Mouse (Mus musculus) left cerebral cortex, adult 9 months (tissue): Measurements from ENCODE around the gene Rbfox2.
"Not testable (repeated sequence)": the region's sequence is repeated elsewhere in the genome, so short reads cannot be mapped to it uniquely, and the experiment has no call there.

Source experiments
- DNase-seq, 2 experiments: peaks; one replicate each; pipeline ENCODE4 v3.0.0; 2022; ENCODE audit warnings: low spot score in 2 of 2

Rbfox2 gene

DNA sequence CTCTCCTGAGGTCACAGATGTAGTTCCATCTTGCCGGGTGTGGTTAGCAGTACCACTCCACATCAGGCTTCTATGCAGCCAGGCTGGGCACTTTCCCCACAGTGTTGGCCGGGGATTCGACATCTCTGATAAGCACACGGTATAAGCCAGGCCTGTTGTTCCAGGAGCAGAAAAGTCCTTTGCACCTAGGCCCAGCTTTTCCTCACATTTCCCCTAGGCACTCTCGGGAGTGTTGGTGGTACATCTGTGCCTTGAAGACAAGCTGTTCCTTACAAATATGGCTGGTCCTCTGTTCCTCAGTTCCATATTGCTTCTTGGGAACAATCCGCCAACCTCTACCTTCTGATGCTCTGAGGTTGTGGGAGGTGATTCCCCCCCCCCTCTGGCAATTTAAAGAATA is 240.6 kb downstream of the Rbfox2 start:
- DNase-seq: peak in 1 of 2 experiments; percentile 64

DNA sequence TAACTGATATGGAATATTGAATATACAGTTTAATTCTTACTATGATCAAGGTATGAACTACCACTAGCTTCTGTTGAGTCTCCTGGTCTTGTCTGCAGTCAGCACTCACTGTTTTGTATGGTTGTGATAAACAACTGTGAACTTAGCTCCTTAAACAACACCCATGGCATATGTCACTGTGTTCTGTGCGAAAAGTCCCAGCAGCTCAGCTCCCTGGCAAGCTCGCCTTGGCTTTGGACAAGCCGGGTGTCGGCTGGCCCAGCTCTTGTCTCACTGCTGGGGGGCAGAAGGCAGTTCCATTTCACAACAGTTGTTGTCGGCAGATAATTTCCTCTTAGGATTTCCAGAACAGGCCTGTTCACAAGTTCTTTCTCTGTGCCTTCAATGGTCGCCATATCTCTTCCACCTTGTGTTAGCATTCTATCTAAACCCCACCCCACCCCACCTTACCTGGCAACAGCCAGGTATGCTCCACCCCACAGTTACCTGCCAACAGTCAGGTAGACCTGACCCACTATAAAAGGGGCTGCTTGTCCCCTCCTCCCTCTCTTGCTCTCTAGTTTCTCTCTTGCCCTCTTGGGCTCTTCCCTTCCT is 241.4 kb downstream of the Rbfox2 start:
- DNase-seq: no peak

DNA sequence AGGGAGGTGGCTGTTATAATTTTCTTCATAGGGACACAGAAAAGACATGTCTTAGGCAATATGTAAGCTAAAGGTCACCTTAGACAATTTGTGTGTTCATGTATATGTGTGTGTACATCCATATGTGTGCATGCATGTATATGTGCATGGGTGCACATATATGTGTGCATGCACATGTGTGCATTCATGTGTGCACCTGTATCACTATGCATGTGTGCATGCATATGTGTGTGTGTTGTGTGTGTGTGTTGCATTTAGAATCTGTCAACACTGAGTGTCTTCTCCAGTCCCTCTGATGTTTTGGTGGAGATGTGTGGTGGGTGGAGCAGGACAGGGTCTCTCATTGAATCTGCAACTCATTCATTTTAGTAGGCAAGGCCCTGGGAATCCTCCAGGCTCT is 244.1 kb downstream of the Rbfox2 start:
- no peak for DNase-seq

DNA sequence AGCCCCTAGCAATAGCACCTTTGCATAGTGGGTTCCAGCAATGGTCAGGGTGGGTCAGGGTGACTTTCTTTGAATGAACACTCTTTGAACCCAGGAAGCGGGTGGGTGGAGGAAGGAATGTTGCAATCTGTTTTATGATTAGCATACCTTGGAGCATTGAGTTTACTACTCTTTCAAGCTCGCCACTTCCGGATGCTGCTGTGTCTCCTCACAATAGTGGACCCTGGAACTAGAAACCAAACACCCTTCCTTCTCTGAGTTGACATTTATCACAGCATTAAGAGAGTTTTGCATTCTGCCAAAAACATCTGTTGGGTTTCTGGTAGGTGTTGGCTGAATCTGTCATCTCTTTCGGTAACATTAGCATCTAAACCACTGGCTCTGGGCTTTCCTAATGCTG is 247.4 kb downstream of the Rbfox2 start:
- not testable (repeated sequence) for DNase-seq

DNA sequence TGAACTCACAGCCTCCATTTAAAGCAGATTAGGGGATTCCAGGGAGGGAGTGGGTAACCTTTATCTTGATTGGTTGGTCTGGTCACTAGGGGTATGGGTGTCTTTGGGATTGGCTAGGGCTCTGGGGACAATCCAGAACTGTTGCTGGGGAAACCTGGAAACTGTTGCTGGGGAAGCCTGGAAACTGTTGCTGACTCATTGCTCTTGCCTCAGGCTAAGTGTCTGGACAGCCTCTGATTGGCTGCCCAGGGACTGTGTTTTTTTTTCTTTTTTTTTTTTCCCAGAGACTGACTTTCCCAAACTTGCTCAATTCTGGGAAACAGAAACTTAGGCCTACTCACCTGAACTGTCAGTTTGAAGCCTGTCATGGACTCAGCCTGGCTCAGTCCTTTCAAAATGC is 248.2 kb downstream of the Rbfox2 start:
- DNase-seq: no peak

DNA sequence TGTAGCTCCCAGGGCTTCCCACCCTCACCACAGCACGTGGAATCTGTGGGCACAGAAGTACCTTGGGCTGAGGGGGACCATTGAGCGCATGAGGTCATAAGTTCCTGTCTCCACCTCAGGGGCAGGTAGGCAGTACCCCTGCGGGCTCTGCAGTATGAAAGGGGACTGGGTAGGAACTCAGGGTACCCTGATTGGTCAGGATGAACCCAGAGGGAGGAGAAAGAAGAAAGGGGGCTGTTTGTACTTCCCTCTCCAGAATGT is 250.1 kb downstream of the Rbfox2 start:
- DNase-seq: no peak

DNA sequence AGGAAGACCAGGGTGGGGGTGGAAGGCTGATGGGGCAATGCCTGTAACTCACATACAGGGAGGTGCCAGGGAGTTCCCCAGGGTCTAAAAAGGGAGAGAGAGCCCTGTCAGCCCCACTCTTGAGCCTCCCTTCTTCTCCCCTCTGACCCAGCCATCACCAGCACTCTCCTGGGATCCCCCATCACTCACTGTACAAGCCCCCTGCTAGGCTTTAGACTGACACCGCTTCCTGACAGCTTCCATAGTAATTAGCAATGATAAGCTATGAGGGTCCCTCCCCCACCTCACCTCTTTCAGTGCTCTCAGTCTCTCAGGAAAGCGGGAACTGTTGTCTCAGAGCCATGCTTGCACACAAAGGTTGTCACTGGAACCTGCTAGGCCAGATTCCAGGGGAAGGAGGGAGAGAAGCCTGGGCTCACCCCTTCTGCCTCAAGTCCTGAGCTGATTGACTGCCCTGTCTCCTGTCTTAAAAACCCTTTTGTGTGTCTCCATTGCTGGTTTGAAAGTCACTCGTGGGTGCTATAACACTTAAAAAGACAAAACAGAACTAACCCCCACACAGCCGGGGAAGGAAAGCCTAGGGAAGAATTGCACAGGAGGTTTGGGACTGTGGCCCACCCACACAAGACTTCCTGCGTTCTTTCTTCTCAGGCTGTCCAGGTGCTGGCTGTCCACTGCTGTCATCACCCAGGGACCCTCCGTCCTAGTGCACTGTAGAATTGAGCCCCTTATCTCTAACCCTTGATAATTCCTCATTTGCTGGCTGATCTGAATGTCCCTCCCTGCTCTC is 250.6 kb downstream of the Rbfox2 start:
- no peak for DNase-seq

DNA sequence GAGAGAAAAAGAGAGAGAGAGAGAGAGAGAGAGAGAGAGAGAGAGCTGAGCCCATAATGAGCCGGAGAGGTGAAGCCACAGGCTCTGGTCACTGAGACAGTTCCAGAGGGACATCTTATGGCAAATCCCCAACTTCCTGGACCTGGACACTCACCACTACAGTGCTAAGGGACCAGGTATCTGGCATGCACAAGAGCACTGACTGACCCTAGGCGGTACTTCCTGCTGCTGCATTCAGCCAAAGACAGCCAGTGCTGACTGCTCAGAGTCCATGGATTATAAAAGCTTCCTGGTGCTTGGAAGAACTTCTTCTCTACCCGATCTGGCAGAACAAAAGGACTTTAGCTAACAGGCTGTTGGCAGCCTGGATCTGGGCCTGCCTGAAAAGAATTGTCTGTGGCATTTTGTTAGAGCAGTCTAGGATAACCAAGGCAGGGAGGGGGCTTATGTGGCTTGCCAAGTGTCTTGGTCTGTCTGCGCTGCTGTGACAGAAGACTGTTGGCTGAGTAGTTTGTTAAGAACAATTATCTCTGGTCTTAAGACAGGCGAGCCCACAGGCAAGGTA is 252.1 kb downstream of the Rbfox2 start:
- no peak for DNase-seq

DNA sequence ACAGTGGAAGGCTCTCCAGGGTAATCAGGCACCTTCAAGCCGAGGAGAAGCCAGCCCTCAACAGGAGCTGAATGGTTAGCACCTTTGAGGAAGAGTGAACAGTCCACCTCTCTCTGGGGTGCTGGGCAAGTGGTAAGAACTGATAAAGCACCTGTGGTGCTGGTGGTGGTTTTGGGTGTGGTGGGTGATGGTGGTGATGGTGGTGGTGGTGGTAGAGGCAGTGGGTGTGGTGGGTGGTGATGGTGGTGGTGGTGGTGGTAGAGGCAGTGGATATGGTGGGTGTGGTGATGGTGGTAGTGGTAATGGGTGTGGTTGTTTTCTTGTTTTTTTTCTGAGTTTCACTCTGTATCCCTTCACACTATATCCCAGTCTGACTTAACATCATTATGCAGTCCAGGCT is 253.8 kb downstream of the Rbfox2 start:
- no peak for DNase-seq

DNA sequence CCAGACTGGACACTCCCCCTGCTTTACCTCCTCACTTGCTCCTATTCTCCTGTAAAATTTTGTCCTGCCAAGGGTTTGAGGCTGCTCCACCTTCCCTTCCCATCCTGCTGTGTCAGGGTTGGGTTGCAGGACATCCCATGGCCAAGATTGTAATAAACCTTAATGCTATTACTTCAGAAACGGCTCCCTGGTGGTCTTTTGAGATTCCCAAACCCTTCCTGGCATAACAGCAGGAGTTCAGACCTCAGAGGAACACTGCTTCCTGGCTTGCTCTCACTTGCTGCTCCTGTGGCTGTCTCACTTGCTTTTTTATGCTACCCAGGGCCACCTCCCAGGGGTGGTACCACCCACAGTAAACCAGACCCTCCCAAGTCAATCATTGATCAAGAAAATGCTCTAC is 254.6 kb downstream of the Rbfox2 start:
- no peak for DNase-seq

DNA sequence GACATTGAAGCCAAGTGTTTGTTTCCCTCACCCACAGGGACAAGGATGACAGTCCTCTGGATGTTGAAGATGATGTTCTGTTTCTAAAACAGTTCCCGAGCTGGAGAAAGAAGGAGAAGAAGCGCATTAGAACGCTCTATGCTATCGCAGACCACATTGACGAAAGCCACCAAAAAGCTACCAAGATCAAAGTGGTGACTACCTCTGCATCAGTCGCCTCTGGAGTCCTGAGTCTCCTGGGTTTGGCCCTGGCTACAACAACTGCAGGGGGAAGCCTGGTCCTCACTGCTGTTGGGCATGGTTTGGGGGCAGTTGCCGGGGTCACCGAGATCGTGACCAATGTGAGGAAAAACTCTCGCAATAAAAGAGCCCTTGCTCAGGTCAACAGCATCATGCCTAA is 256.2 kb downstream of the Rbfox2 start, which contains the start of gene Mb:
Gene Mb (minus strand): TSS at position 101 of the 400 bp plus-strand sequence.
- no peak for DNase-seq

DNA sequence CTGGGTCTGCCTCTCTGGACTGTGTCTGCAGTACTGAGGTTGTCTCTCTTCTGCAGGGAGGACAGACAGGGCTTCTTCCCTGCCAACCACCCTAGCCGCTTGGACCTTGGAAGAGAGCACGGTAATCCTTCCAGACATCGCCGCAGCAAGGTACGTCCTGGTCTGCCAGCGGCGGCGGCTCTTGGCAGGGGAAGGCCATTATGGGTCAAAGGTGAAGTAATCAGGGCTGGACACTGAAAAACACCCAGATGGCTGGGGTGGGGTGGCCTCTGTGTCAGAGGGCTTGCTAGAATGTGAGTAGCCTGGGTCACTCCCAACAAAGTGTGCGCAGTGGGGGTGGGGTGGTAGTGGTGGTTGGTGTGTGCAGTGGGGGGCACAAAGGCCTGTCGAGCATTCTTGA is 261.2 kb downstream of the Rbfox2 start:
- no peak for DNase-seq

DNA sequence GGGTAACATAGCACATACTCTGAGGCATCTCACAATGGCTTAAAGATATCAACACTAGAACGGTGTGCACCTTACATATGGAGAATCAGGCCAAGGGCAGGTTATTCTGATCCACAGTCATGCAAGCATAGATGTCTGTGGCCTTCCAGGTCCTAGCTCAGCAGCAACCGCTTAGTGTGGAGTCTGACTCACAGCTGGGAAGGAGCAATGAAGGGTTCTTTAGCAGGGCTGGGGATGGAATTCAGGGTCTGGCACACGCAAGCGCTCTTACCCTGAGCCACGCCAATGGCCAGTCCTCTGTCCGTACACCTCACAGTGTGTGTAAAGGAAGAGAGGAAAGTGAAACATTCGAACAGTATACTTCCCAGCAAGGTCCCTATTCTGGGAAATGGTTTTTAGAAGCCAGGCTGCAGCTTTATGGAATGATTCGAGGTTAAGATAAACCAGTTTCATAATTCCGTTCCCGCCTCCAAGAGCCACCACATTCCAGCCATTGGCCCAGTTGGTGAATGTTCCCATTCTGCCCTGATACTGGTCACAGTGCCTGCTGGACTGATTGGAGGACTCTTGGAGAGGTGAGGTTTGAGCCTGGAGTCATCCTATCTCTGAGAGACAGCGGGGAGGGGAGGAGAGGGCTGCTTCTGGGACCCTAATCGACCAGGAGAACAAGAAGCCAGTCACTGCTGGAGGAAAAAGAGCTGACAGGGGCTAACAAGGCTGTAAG is 262.0 kb downstream of the Rbfox2 start, which contains the start of gene Apol6:
Gene Apol6 (plus strand): TSS at position 133 of the 724 bp plus-strand sequence.
- no peak for DNase-seq

DNA sequence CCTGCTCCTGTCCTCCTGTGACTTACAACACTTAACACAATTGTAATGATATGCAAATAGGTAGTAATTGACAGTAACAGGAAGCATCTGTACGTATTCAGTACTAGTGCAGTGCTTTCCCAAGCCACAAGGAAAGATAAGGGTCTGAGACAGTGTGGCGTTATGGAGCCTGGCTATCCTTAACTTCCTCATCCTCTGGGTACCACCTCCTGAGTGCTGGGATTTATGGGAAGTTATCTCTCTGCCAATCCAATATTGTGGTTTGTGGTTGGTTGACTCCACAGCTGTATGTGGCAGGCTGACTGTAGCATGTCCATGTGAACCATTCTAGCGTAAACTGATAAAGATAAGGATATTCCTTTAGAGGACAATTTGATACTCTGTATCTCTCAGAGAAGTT is 266.0 kb downstream of the Rbfox2 start:
- DNase-seq: no peak

DNA sequence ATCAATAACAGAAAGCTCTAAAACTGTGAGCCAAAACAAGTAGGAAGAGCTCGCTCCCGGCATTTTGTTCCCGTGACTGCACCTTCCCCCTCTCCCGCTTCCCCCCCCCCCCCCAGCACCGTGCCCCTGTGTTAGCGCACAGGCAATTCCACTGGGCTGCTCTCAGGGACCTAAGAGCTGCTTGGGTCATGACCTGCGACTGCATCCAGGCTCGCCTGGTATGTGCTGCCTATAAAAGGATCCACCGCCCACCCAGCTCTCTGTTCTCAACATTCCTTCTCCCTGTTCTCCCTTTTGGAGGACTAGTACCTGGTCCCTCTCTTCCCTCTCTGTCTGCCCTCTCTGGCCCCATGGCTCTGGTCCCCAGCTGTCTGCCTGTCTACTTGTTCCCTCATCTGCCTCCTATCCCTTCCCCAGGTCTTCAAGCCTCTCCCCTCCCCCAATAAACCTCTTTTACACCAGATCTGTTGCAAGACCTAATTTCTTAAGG is 267.5 kb downstream of the Rbfox2 start:
- no peak for DNase-seq

DNA sequence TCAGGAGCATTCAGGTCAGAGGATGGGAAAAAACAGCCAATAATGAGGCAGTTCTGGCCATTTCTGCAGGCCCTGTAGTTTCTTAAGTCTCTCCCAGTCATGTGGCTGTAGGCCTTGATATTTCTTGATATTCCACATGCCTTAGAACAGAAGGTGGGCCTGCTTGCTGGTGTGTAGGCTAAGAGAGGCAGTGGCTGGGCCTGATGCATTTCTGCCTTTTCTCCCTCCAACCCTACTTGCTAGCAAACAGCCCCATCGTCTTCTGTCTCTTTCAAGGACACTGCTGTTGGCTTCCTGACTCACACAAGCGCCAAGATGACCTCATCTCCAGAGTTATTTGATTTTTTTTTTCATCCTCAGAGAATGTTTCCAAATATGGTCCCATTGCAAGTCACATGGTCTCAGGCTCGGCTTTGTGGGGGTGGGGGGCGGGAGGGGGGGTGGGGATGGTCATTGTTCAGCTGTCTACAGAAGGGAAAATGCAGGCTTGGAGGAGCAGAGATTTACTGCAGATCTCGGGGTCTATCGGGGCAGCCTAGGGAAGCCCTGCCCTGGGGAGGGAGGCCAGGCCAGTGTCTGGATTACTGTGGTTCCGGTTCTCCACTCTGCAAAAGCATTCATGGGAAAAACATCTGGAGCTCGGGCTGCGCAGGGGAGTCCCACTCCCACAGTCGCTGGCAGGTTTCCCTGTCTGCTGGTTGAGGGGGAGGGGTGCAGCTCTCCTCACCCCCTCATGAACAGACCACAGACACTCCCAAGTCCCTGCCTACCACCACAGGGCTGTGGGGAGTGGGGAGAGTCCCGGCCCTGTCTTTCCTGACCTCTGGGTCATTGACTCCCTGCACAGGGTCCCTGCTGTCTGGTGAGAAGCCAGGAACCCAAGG is 269.3 kb downstream of the Rbfox2 start:
- peak in 1 of 2 experiments; percentile 43 for DNase-seq

DNA sequence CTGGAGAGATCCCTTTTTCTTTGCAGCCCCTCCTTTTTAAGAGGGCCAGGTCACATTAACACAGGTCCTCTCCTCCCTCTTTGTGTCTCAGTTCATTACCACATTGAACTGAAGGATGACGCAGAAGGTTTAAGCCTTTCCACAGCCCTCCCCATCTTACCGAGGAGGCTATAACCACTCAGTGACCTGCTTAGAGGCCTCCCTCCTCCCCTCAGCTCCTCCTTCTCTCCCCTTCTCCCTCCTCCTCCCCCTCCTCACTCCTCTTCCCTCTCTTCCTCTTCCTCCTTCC is 269.9 kb downstream of the Rbfox2 start:
- DNase-seq: no peak

DNA sequence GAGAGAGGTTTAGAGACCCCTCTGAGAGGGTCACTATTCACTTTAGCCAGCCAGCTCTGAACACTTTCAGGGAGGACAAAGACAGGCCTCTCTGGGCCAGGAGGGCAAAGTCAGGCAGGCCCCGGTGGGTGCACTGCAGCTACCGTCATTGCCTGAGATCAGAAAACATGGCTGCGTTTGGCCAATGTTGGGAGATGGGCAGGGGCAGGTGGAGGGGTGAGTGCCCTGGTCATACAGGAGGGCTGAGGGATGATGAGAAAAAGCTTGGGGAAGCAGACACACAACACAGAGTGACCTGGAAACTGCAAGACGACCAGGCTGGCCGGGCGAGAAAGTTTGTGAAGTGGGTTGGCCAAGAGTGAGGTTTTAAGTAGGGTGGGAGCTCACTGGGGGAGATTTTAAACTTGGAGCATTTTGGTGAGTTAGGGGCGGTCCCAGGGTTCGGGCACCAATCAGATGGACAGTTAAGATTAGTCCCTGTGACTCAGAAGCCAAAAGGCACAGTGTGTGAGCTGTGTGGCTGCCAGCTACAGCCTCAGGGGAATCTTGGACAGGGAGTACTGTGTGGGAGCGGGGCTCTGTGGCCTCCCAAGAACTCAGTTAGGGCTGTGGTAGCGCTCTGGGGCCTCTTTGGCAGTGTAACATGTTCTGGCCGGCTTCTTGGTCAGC is 270.4 kb downstream of the Rbfox2 start:
- DNase-seq: no peak

DNA sequence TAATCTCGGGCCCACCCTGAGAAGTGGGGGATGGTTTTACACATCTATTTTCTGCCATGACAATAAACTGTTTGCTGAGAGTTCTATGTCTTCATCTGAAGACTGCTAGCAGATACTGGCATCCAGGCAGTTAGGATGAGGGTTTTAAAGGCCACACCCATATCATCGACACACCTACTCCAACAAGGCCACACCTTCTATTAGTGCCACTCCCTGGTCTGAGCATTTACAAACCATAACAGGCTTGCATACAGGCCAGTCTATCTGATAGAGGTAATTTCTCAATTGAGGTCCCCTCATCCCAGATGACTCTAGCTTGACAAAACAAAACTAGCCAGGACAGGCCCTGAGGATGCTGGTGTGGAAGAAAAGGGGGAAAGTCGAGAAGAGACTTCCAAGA is 271.2 kb downstream of the Rbfox2 start:
- DNase-seq: no peak

DNA sequence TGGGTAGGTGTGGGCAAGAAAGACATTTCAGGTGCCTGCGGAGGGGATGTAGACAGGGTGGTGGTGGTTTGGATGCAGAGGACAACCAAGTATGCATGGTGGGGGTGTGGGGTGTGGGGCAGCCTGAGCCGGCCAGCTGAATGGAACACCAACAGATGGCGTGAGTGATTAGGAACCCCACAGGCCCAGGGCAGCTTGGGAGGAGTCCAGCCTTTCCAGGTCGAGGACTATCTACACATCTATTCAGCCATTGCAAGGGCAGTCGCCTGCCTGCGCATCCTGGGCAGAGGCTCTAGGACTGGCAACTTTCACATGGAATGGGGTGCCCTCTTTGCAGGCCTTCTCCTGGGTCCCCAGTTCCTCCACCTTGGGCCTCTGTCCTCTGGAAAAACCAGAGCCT is 272.3 kb downstream of the Rbfox2 start:
- no peak for DNase-seq

DNA sequence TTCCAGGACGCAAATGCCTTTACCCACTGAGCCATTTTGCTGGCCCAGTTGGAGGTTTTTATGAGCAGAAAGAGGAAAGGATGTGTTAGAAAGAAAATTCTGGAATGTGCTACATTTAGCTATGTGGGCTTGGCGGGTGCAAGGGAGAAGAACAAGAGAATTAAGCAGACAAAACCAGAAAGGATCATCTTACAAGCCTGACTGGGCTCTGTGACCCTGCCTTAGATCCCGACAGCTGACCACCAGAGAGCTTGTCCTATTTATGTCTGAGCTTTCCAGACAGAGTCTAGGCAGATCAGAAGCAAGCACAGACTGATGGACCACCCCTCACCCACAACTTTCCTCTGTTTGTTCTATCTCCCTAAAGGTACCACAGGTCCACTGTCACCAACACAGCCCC is 275.5 kb downstream of the Rbfox2 start:
- no peak for DNase-seq
